Mouse (Mus musculus) thymus, adult 2 months (tissue): ENCODE data around the gene Stambpl1. TPM values are rescaled to one million over a fixed set of nuclear protein-coding genes. Genes with fewer than 3 reads are reported as not detected.

ENCODE experiments used
- DNase-seq: peaks from one replicate; pipeline ENCODE4 v3.0.0; 2021
- H3K27ac ChIP-seq: fragments of 200-500 bp; 2 replicates; pipeline ENCODE4 v1.5.1; 2012; ENCODE audit warnings: low read length, control low read depth; ENCODE audit not compliant: control insufficient read depth, insufficient read depth
- H3K27me3 ChIP-seq: fragments of 200-500 bp; 2 replicates; pipeline ENCODE4 v1.6.1; 2012; ENCODE audit warnings: mild to moderate bottlenecking, low read length, moderate library complexity, mixed read lengths; ENCODE audit not compliant: control insufficient read depth, insufficient read depth
- H3K36me3 ChIP-seq: fragments of 200-500 bp; 2 replicates; pipeline ENCODE4 v1.6.1; 2012; ENCODE audit warnings: mild to moderate bottlenecking, low read length, moderate library complexity; ENCODE audit not compliant: control insufficient read depth, insufficient read depth
- H3K4me1 ChIP-seq: fragments of 200-500 bp; replicated peaks from 2 replicates; pipeline ENCODE4 v1.6.1; 2012; ENCODE audit warnings: low read length; ENCODE audit not compliant: control insufficient read depth, insufficient read depth
- H3K4me3 ChIP-seq: fragments of 200-500 bp; 2 replicates; pipeline ENCODE4 v1.5.1; 2012; ENCODE audit warnings: mild to moderate bottlenecking, low read length, control low read depth, moderate library complexity; ENCODE audit not compliant: control insufficient read depth, insufficient read depth
- CTCF ChIP-seq: fragments of 200-500 bp; IDR thresholded peaks from 2 replicates; pipeline ENCODE4 v1.5.1; 2012; ENCODE audit warnings: mild to moderate bottlenecking, control low read depth, low read length, moderate library complexity, borderline replicate concordance; ENCODE audit not compliant: control insufficient read depth, poor library complexity, insufficient read depth; ENCODE audit errors: extremely low read depth
- POLR2A ChIP-seq: fragments of 200-500 bp; IDR thresholded peaks from 2 replicates; pipeline ENCODE4 v1.6.1; 2012; ENCODE audit warnings: mild to moderate bottlenecking, low read length, control low read depth, moderate library complexity; ENCODE audit not compliant: control insufficient read depth, poor library complexity, insufficient read depth; ENCODE audit errors: extremely low read depth
- WGBS: fragments of 180-500 bp; shearing (Covaris S2); methylation state at CpG from one replicate; pipeline ENCODE4 v1.1.7; 2018; 5-methylcytosine and 5-hydroxymethylcytosine counted together
- polyA plus RNA-seq: library from polyadenylated mRNA; depleted of rRNA; stranded (reverse); fragments of >200 nt; gene quantifications from 2 replicates; pipeline ENCODE4 v1.2.3, GENCODE M21; 2012

Gene Stambpl1
- polyA plus RNA-seq, 1 experiment, result 34.0 TPM

DNA sequence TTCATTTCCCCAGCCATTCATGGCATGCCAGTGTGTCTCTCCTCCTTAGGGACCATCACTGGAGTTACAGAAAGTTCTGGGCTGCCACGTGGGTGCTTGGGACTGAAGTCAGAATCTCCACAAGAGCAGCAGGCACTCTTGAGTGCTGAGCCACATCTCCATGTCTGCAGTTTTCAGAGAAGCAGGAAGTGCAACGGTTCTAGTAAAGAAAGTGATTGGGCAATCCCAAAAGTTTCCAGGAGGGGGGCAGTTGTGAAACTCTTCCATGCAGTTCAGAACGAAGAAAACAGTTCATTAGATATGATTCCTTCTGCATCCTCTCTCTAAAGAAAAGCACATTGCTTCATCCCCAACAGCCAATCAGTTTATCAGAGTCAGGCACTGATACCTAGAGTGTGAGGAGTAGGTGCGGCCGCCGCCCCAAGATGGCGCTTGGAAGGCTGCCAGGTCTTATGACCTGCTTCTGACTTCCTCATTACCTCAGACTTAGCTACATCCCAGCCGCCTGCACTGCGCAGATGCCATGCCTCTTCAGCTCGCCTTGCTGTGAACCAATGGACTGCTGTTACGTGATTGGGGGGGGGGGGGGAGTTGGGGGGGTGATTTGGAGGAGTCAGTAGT is 78.2 kb downstream of the Stambpl1 start:
- no peak overlapping the region for H3K4me3 ChIP-seq
- no peaks in the 10 kb centered on the region; the same call in 1 of the 2 replicates for H3K4me1 ChIP-seq
- no peaks in the 10 kb centered on the region for H3K27me3 ChIP-seq
- no peak overlapping the region for H3K27ac ChIP-seq
- DNase-seq, result no peak
- no peak for TF ChIP-seq CTCF
- no peak for TF ChIP-seq POLR2A
- 89% methylated on average over 11 of the region's 11 CpGs for WGBS
- no peaks in the 10 kb centered on the region for H3K36me3 ChIP-seq

- Histone ChIP-seq H3K4me3 (no peak overlapping the region), H3K36me3 (no peaks in the 10 kb centered on the region), H3K4me1 (no peaks in the 10 kb centered on the region; the same call in 1 of the 2 replicates), H3K27ac (no peak overlapping the region), H3K27me3 (no peaks in the 10 kb centered on the region)
- no peak for DNase-seq
- 98% methylated on average over 13 of the region's 13 CpGs for WGBS
- TF ChIP-seq CTCF (no peak), POLR2A (no peak)
These were observed 78.9 kb downstream of the Stambpl1 start for GRCm38 (mm10) chr19:34270824-34271464.

DNA sequence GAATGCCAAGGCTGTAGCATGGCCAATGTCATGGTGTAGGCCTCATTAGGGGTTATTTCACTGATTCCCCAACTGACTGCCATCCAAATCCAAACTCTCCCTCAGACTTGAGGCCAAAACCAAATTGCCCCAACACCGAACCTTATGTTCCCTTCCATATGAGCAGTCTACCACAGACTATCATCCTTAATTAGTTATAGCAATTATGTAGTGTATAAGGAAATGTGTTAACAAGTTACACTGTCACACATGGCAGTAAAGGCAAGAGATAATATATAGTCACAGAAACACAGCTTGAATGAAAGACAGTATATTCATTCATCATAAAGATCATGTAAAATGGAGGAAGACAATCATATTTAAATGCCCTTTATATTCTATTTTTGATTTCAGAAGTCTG is 81.0 kb downstream of the Stambpl1 start:
- 100% methylated on average over 1 of the region's 1 CpGs for WGBS
- H3K4me3 ChIP-seq, result no peak overlapping the region
- H3K27me3 ChIP-seq, result no peaks in the 10 kb centered on the region

DNA sequence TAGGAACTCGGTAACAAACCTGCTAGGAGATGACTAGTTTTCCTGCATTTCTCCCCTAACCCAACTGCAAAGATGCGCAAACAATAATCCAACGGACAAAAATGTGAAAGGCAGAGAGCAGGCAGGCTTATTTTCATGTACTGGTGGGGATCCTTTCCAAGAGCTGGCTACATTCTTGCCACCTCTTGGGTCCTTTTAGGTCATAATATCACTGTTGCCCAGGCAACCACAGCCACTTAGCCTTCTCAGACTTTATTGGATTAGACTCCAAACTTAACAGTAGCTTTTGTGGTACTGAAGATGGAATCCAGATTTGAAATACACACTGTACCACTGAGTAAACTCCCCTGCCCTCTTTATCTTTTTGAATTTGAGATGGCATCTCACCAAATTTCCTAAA is 86.0 kb downstream of the Stambpl1 start:
- TF ChIP-seq CTCF (no peak), POLR2A (no peak)
- H3K27ac ChIP-seq, result no peak overlapping the region
- WGBS, result 97% methylated on average over 3 of the region's 3 CpGs

More for the DNA sequence above, 81.0 kb downstream of the Stambpl1 start:
- Histone ChIP-seq H3K36me3 (no peaks in the 10 kb centered on the region), H3K27ac (no peak overlapping the region), H3K4me1 (no peaks in the 10 kb centered on the region; the same call in 1 of the 2 replicates)
- no peak for TF ChIP-seq CTCF
- TF ChIP-seq POLR2A, result no peak
- DNase-seq, result no peak

GRCm38 (mm10) chr19:34283614-34284013 is 91.6 kb downstream of the Stambpl1 start:
- WGBS, result 59% methylated on average over 6 of the region's 6 CpGs
- no peak for DNase-seq
- no peak for TF ChIP-seq POLR2A
- TF ChIP-seq CTCF, result no peak
- Histone ChIP-seq H3K4me1 (peaks cover 13% of the 10 kb centered on the region), H3K36me3 (no peaks in the 10 kb centered on the region), H3K4me3 (no peak overlapping the region), H3K27me3 (no peaks in the 10 kb centered on the region), H3K27ac (no peak overlapping the region)

More for the DNA sequence above, 86.0 kb downstream of the Stambpl1 start:
- no peaks in the 10 kb centered on the region for H3K36me3 ChIP-seq
- H3K4me3 ChIP-seq, result no peak overlapping the region
- no peaks in the 10 kb centered on the region for H3K4me1 ChIP-seq
- no peaks in the 10 kb centered on the region for H3K27me3 ChIP-seq
- no peak for DNase-seq

DNA sequence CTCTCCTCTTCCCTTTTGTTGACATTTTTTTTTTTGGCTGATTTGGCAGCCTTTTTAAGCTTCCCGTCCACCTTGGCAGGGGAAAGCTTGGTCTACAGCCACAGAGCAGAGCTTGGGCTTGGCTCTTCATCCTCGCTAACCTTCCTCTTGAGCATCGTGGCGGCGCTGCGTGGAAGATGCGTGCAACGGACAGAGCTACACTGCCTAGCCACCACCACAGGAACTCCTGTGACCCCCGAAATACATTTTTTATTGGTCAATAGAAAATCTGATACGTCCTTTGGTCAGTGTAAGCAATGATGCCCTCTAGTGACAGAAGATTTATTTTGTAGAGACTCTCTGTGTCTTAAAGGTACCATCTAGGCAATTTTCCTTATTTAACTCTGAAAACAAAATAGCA is 92.4 kb downstream of the Stambpl1 start:
- no peak for DNase-seq
- Histone ChIP-seq H3K4me1 (peaks cover 17% of the 10 kb centered on the region), H3K36me3 (no peaks in the 10 kb centered on the region), H3K27me3 (no peaks in the 10 kb centered on the region), H3K27ac (no peak overlapping the region), H3K4me3 (no peak overlapping the region)
- no peak for TF ChIP-seq POLR2A
- WGBS, result 46% methylated on average over 10 of the region's 10 CpGs
